Mouse (Mus musculus): ENCODE measurements around the gene Plcg2. TPM values are rescaled to one million over a fixed set of nuclear protein-coding genes. Genes with fewer than 3 reads are reported as not detected.

Gene Plcg2
- polyA plus RNA-seq, 1 experiment from 2014 or later: 1.2 TPM

GRCm38 (mm10) chr8:117545043-117545442 is 47.0 kb downstream of the Plcg2 start:
- ATAC-seq (ENCODE audit: low FRiP score, low TSS enrichment) (no peak), DNase-seq (no peak)
- WGBS: 48% methylated on average over 8 of the region's 8 CpGs
- Histone ChIP-seq H3K27me3 (ENCODE audit: control insufficient read depth, insufficient read depth, low read length) (no peaks in the 10 kb centered on the region), H3K4me2 (ENCODE audit: low read length) (no peak overlapping the region), H3K9me3 (ENCODE audit: control insufficient read depth, low read length) (no peaks in the 10 kb centered on the region), H3K4me1 (ENCODE audit: control insufficient read depth, insufficient read depth, low read length) (no peaks in the 10 kb centered on the region), H3K9ac (replicated peaks; ENCODE audit: low read length) (no peak overlapping the region), H3K4me3 (replicated peaks; ENCODE audit: low read depth, low read length) (no peak overlapping the region), H3K36me3 (ENCODE audit: control insufficient read depth, insufficient read depth, low read length) (no peaks in the 10 kb centered on the region), H3K27ac (replicated peaks; ENCODE audit: low read depth, low read length) (no peak overlapping the region)

GRCm38 (mm10) chr8:117546386-117546785 is 48.3 kb downstream of the Plcg2 start:
- Histone ChIP-seq H3K9ac (replicated peaks; ENCODE audit: low read length) (no peak overlapping the region), H3K4me3 (replicated peaks; ENCODE audit: low read depth, low read length) (no peak overlapping the region), H3K27ac (replicated peaks; ENCODE audit: low read depth, low read length) (no peak overlapping the region), H3K36me3 (ENCODE audit: control insufficient read depth, insufficient read depth, low read length) (no peaks in the 10 kb centered on the region), H3K4me1 (ENCODE audit: control insufficient read depth, insufficient read depth, low read length) (no peaks in the 10 kb centered on the region), H3K9me3 (ENCODE audit: control insufficient read depth, low read length) (no peaks in the 10 kb centered on the region), H3K4me2 (ENCODE audit: low read length) (no peak overlapping the region), H3K27me3 (ENCODE audit: control insufficient read depth, insufficient read depth, low read length) (no peaks in the 10 kb centered on the region)
- 87% methylated on average over 5 of the region's 5 CpGs for whole genome bisulfite sequencing
- DNase-seq (no peak), ATAC-seq (ENCODE audit: low FRiP score, low TSS enrichment) (no peak)

- Histone ChIP-seq H3K27me3 (ENCODE audit: control insufficient read depth, insufficient read depth, low read length) (no peaks in the 10 kb centered on the region), H3K4me3 (replicated peaks; ENCODE audit: low read depth, low read length) (no peak overlapping the region), H3K4me1 (ENCODE audit: control insufficient read depth, insufficient read depth, low read length) (no peaks in the 10 kb centered on the region), H3K36me3 (ENCODE audit: control insufficient read depth, insufficient read depth, low read length) (no peaks in the 10 kb centered on the region), H3K9me3 (ENCODE audit: control insufficient read depth, low read length) (no peaks in the 10 kb centered on the region), H3K9ac (replicated peaks; ENCODE audit: low read length) (no peak overlapping the region), H3K27ac (replicated peaks; ENCODE audit: low read depth, low read length) (no peak overlapping the region), H3K4me2 (ENCODE audit: low read length) (no peak overlapping the region)
- DNase-seq: no peak
- WGBS: 90% methylated on average over 5 of the region's 5 CpGs
- no peak for ATAC-seq (ENCODE audit: low FRiP score, low TSS enrichment)
Measured at GRCm38 (mm10) chr8:117547945-117548344, 49.9 kb downstream of the Plcg2 start.

- Histone ChIP-seq H3K27me3 (ENCODE audit: control insufficient read depth, insufficient read depth, low read length) (no peaks in the 10 kb centered on the region), H3K36me3 (ENCODE audit: control insufficient read depth, insufficient read depth, low read length) (no peaks in the 10 kb centered on the region), H3K4me2 (ENCODE audit: low read length) (no peak overlapping the region), H3K4me3 (replicated peaks; ENCODE audit: low read depth, low read length) (no peak overlapping the region), H3K4me1 (ENCODE audit: control insufficient read depth, insufficient read depth, low read length) (no peaks in the 10 kb centered on the region), H3K9ac (replicated peaks; ENCODE audit: low read length) (no peak overlapping the region), H3K27ac (replicated peaks; ENCODE audit: low read depth, low read length) (no peak overlapping the region), H3K9me3 (ENCODE audit: control insufficient read depth, low read length) (no peaks in the 10 kb centered on the region)
- WGBS: 88% methylated on average over 4 of the region's 4 CpGs
- DNase-seq (no peak), ATAC-seq (ENCODE audit: low FRiP score, low TSS enrichment) (no peak)
Measured at GRCm38 (mm10) chr8:117548453-117548852, 50.4 kb downstream of the Plcg2 start.

- WGBS: 90% methylated on average over 5 of the region's 5 CpGs
- H3K4me1 ChIP-seq (ENCODE audit: control insufficient read depth, insufficient read depth, low read length): no peaks in the 10 kb centered on the region
- ATAC-seq (ENCODE audit: low FRiP score, low TSS enrichment): no peak
- H3K4me3 ChIP-seq (replicated peaks; ENCODE audit: low read depth, low read length): no peak overlapping the region
- H3K27me3 ChIP-seq (ENCODE audit: control insufficient read depth, insufficient read depth, low read length): no peaks in the 10 kb centered on the region
- H3K9me3 ChIP-seq (ENCODE audit: control insufficient read depth, low read length): no peaks in the 10 kb centered on the region
- DNase-seq: no peak
- no peak overlapping the region for H3K4me2 ChIP-seq (ENCODE audit: low read length)
- no peak overlapping the region for H3K27ac ChIP-seq (replicated peaks; ENCODE audit: low read depth, low read length)
- H3K36me3 ChIP-seq (ENCODE audit: control insufficient read depth, insufficient read depth, low read length): no peaks in the 10 kb centered on the region
- H3K9ac ChIP-seq (replicated peaks; ENCODE audit: low read length): no peak overlapping the region
Measured at GRCm38 (mm10) chr8:117550529-117550928, 52.4 kb downstream of the Plcg2 start.

GRCm38 (mm10) chr8:117561014-117561413 is 62.9 kb downstream of the Plcg2 start:
- no peak overlapping the region for H3K4me2 ChIP-seq (ENCODE audit: low read length)
- DNase-seq (no peak), ATAC-seq (ENCODE audit: low FRiP score, low TSS enrichment) (no peak)
- H3K27me3 ChIP-seq (ENCODE audit: control insufficient read depth, insufficient read depth, low read length): no peaks in the 10 kb centered on the region; the same call in 1 of the 2 replicates
- H3K27ac ChIP-seq (replicated peaks; ENCODE audit: low read depth, low read length): no peak overlapping the region
- H3K9me3 ChIP-seq (ENCODE audit: control insufficient read depth, low read length): no peaks in the 10 kb centered on the region
- 73% methylated on average over 4 of the region's 4 CpGs for WGBS
- H3K4me1 ChIP-seq (ENCODE audit: control insufficient read depth, insufficient read depth, low read length): no peaks in the 10 kb centered on the region
- H3K4me3 ChIP-seq (replicated peaks; ENCODE audit: low read depth, low read length): no peak overlapping the region
- H3K9ac ChIP-seq (replicated peaks; ENCODE audit: low read length): no peak overlapping the region
- H3K36me3 ChIP-seq (ENCODE audit: control insufficient read depth, insufficient read depth, low read length): no peaks in the 10 kb centered on the region

- Histone ChIP-seq H3K27me3 (ENCODE audit: control insufficient read depth, insufficient read depth, low read length) (no peaks in the 10 kb centered on the region; the same call in 1 of the 2 replicates), H3K27ac (replicated peaks; ENCODE audit: low read depth, low read length) (no peak overlapping the region), H3K36me3 (ENCODE audit: control insufficient read depth, insufficient read depth, low read length) (no peaks in the 10 kb centered on the region), H3K9me3 (ENCODE audit: control insufficient read depth, low read length) (no peaks in the 10 kb centered on the region), H3K4me1 (ENCODE audit: control insufficient read depth, insufficient read depth, low read length) (no peaks in the 10 kb centered on the region), H3K9ac (replicated peaks; ENCODE audit: low read length) (no peak overlapping the region), H3K4me3 (replicated peaks; ENCODE audit: low read depth, low read length) (no peak overlapping the region), H3K4me2 (ENCODE audit: low read length) (peak overlapping the region; percentile 36)
- DNase-seq (peak; percentile 21), ATAC-seq (ENCODE audit: low FRiP score, low TSS enrichment) (no peak)
- 18% methylated on average over 17 of the region's 17 CpGs for WGBS
Measured at GRCm38 (mm10) chr8:117561735-117562361, 63.8 kb downstream of the Plcg2 start.

- no peaks in the 10 kb centered on the region for H3K36me3 ChIP-seq (ENCODE audit: control insufficient read depth, insufficient read depth, low read length)
- WGBS: 24% methylated on average over 16 of the region's 16 CpGs
- H3K4me2 ChIP-seq (ENCODE audit: low read length): peak overlapping the region; percentile 36
- DNase-seq (peak; percentile 14), ATAC-seq (ENCODE audit: low FRiP score, low TSS enrichment) (no peak)
- no peaks in the 10 kb centered on the region; the same call in 1 of the 2 replicates for H3K27me3 ChIP-seq (ENCODE audit: control insufficient read depth, insufficient read depth, low read length)
- H3K9me3 ChIP-seq (ENCODE audit: control insufficient read depth, low read length): no peaks in the 10 kb centered on the region
- H3K4me3 ChIP-seq (replicated peaks; ENCODE audit: low read depth, low read length): no peak overlapping the region
- H3K4me1 ChIP-seq (ENCODE audit: control insufficient read depth, insufficient read depth, low read length): no peaks in the 10 kb centered on the region
- H3K27ac ChIP-seq (replicated peaks; ENCODE audit: low read depth, low read length): no peak overlapping the region
- H3K9ac ChIP-seq (replicated peaks; ENCODE audit: low read length): no peak overlapping the region
Measured at GRCm38 (mm10) chr8:117562445-117563014, 64.4 kb downstream of the Plcg2 start.

GRCm38 (mm10) chr8:117569409-117569808 is 71.3 kb downstream of the Plcg2 start:
- Histone ChIP-seq H3K4me2 (ENCODE audit: low read length) (no peak overlapping the region), H3K9ac (replicated peaks; ENCODE audit: low read length) (no peak overlapping the region), H3K27me3 (ENCODE audit: control insufficient read depth, insufficient read depth, low read length) (no peaks in the 10 kb centered on the region), H3K9me3 (ENCODE audit: control insufficient read depth, low read length) (no peaks in the 10 kb centered on the region), H3K4me3 (replicated peaks; ENCODE audit: low read depth, low read length) (no peak overlapping the region), H3K4me1 (ENCODE audit: control insufficient read depth, insufficient read depth, low read length) (no peaks in the 10 kb centered on the region), H3K27ac (replicated peaks; ENCODE audit: low read depth, low read length) (no peak overlapping the region), H3K36me3 (ENCODE audit: control insufficient read depth, insufficient read depth, low read length) (no peaks in the 10 kb centered on the region)
- WGBS: 24% methylated on average over 5 of the region's 5 CpGs
- peak; percentile 81 for DNase-seq
- ATAC-seq (ENCODE audit: low FRiP score, low TSS enrichment): no peak

Measured in midbrain, embryonic 14.5 days (tissue).